Mouse (Mus musculus): ENCODE data around the gene Frk. TPM values are rescaled to one million over a fixed set of nuclear protein-coding genes. Genes with fewer than 3 reads are reported as not detected.
"Not testable (repeated sequence)": the region's sequence is repeated elsewhere in the genome, so short reads cannot be mapped to it uniquely, and the experiment has no call there.

The Frk gene
- under 1 TPM; 0.16 to 0.46 TPM for total RNA-seq (2021)
- long read RNA-seq, experiment 1, partial matches to known transcripts = 0 of 1 reads
- long read RNA-seq, experiment 1, other reads (novel, unspliced or antisense) = 1 of 1 reads
- long read RNA-seq, experiment 2, partial matches to known transcripts = 0 of 1 reads
- long read RNA-seq, experiment 2, other reads (novel, unspliced or antisense) = 1 of 1 reads

- DNase-seq (ENCODE audit: low spot score in 2 of 2) = no peak
Observed at GRCm38 (mm10) chr10:34483297-34484013, at the start of gene Frk. Frk (plus strand) TSS chr10:34483399.

- DNase-seq (ENCODE audit: low spot score in 2 of 2) = not testable (repeated sequence)
Observed at GRCm38 (mm10) chr10:34434191-34434590, 49.0 kb upstream of the Frk start.

GRCm38 (mm10) chr10:34449469-34449868 is 33.7 kb upstream of the Frk start:
- DNase-seq (ENCODE audit: low spot score in 2 of 2) = no peak

GRCm38 (mm10) chr10:34461451-34461850 is 21.7 kb upstream of the Frk start:
- no peak for DNase-seq (ENCODE audit: low spot score in 2 of 2)

GRCm38 (mm10) chr10:34464321-34464720 is 18.9 kb upstream of the Frk start:
- DNase-seq (ENCODE audit: low spot score in 2 of 2) = no peak

- DNase-seq (ENCODE audit: low spot score in 2 of 2) = no peak
Observed at GRCm38 (mm10) chr10:34469037-34469436, 14.2 kb upstream of the Frk start.

GRCm38 (mm10) chr10:34479942-34480455 is 3.2 kb upstream of the Frk start:
- DNase-seq (ENCODE audit: low spot score in 2 of 2) = no peak

GRCm38 (mm10) chr10:34484014-34484411 is 814 bp downstream of the Frk start:
- DNase-seq (ENCODE audit: low spot score in 2 of 2) = no peak

GRCm38 (mm10) chr10:34485079-34485478 is 1.9 kb downstream of the Frk start:
- no peak for DNase-seq (ENCODE audit: low spot score in 2 of 2)

- DNase-seq (ENCODE audit: low spot score in 2 of 2) = no peak
Observed at GRCm38 (mm10) chr10:34507807-34508206, 24.6 kb downstream of the Frk start.

GRCm38 (mm10) chr10:34508593-34508992 is 25.4 kb downstream of the Frk start:
- DNase-seq (ENCODE audit: low spot score in 2 of 2) = no peak

GRCm38 (mm10) chr10:34509256-34509655 is 26.1 kb downstream of the Frk start:
- no peak for DNase-seq (ENCODE audit: low spot score in 2 of 2)

GRCm38 (mm10) chr10:34511192-34511591 is 28.0 kb downstream of the Frk start:
- no peak for DNase-seq (ENCODE audit: low spot score in 2 of 2)

GRCm38 (mm10) chr10:34512551-34512950 is 29.4 kb downstream of the Frk start:
- no peak for DNase-seq (ENCODE audit: low spot score in 2 of 2)

GRCm38 (mm10) chr10:34525598-34525997 is 42.4 kb downstream of the Frk start:
- no peak for DNase-seq (ENCODE audit: low spot score in 2 of 2)

GRCm38 (mm10) chr10:34531766-34532165 is 48.6 kb downstream of the Frk start:
- DNase-seq (ENCODE audit: low spot score in 2 of 2) = no peak

GRCm38 (mm10) chr10:34532507-34532906 is 49.3 kb downstream of the Frk start:
- no peak for DNase-seq (ENCODE audit: low spot score in 2 of 2)

- no peak for DNase-seq (ENCODE audit: low spot score in 2 of 2)
Observed at GRCm38 (mm10) chr10:34540687-34541086, 57.5 kb downstream of the Frk start.

- no peak for DNase-seq (ENCODE audit: low spot score in 2 of 2)
Observed at GRCm38 (mm10) chr10:34541717-34542490, 58.7 kb downstream of the Frk start.

GRCm38 (mm10) chr10:34550612-34551011 is 67.4 kb downstream of the Frk start:
- DNase-seq (ENCODE audit: low spot score in 2 of 2) = no peak

- DNase-seq (ENCODE audit: low spot score in 2 of 2) = no peak
Observed at GRCm38 (mm10) chr10:34551636-34552035, 68.4 kb downstream of the Frk start.

All from left cerebral cortex, adult 18-20 months (tissue).